Mouse (Mus musculus): ENCODE data around the gene Crls1. TPM values are rescaled to one million over a fixed set of nuclear protein-coding genes. Genes with fewer than 3 reads are reported as not detected.

Gene Crls1
- polyA plus RNA-seq, 1 experiment from 2014 or later = 20.0 TPM

Other genes starting within 250 kb of the Crls1 start
- gene Shld1, start 159.7 kb upstream of the Crls1 start, polyA plus RNA-seq (2015; fragmentation: Nextera tagmentation; extraction: Ambion mirVana) = 12.7 and 15.7 TPM in 2 replicates
- gene Chgb, start 65.4 kb upstream of the Crls1 start, polyA plus RNA-seq (2015; fragmentation: Nextera tagmentation; extraction: Ambion mirVana) = 1.8 and 1.9 TPM in 2 replicates
- gene Trmt6, start 30.6 kb upstream of the Crls1 start, polyA plus RNA-seq (2015; fragmentation: Nextera tagmentation; extraction: Ambion mirVana) = 25.0 and 28.2 TPM in 2 replicates
- gene Mcm8, start 30.5 kb upstream of the Crls1 start, polyA plus RNA-seq (2015; fragmentation: Nextera tagmentation; extraction: Ambion mirVana) = 10.8 and 11.5 TPM in 2 replicates
- 0.21 and 0.23 TPM in 2 replicates for gene Lrrn4, start 34.2 kb downstream of the Crls1 start, polyA plus RNA-seq (2015; fragmentation: Nextera tagmentation; extraction: Ambion mirVana)
- 23.3 and 23.5 TPM in 2 replicates for gene Fermt1, start 99.2 kb downstream of the Crls1 start, polyA plus RNA-seq (2015; fragmentation: Nextera tagmentation; extraction: Ambion mirVana)

Data from embryonic facial prominence, embryonic 15.5 days (tissue).